Mouse (Mus musculus): ENCODE results near the gene Spata13.

The Spata13 gene

GRCm38 (mm10) chr14:60782121-60782656, 148.4 kb downstream of the Spata13 start:
- in situ Hi-C loops (cut with MboI) = no loop called here

- in situ Hi-C loops (cut with MboI) = no loop called here
Measured at GRCm38 (mm10) chr14:60783196-60783595, 149.4 kb downstream of the Spata13 start.

- in situ Hi-C loops (cut with MboI) = no loop called here
Measured at GRCm38 (mm10) chr14:60784427-60785315, 150.9 kb downstream of the Spata13 start, which contains the start of gene Mipep. TSS of gene Mipep (plus strand) at chr14:60784573.

- in situ Hi-C loops (cut with MboI) = loop anchor here (10.0 kb wide), 1 partner anchor 505 kb away; no protein-coding TSS in a partner anchor
Measured at GRCm38 (mm10) chr14:60790103-60790502, 156.3 kb downstream of the Spata13 start.

- in situ Hi-C loops (cut with MboI) = loop anchor here (10.0 kb wide), 1 partner anchor 498 kb away; no protein-coding TSS in a partner anchor
Measured at GRCm38 (mm10) chr14:60796600-60797322, 163.0 kb downstream of the Spata13 start.

GRCm38 (mm10) chr14:60797596-60797995, 163.8 kb downstream of the Spata13 start:
- in situ Hi-C loops (cut with MboI) = loop anchor here (10.0 kb wide), 1 partner anchor 497 kb away; no protein-coding TSS in a partner anchor

- in situ Hi-C loops (cut with MboI) = loop anchor here (10.0 kb wide), 1 partner anchor 496 kb away; no protein-coding TSS in a partner anchor
Measured at GRCm38 (mm10) chr14:60798721-60799120, 164.9 kb downstream of the Spata13 start.

- in situ Hi-C loops (cut with MboI) = loop anchor here (10.0 kb wide), 2 partner anchors 295 to 495 kb away; no protein-coding TSS in a partner anchor
Measured at GRCm38 (mm10) chr14:60799762-60800728, 166.2 kb downstream of the Spata13 start.

GRCm38 (mm10) chr14:60802026-60802425, 168.2 kb downstream of the Spata13 start:
- in situ Hi-C loops (cut with MboI) = loop anchor here (10.0 kb wide), 1 partner anchor 293 kb away; no protein-coding TSS in a partner anchor

GRCm38 (mm10) chr14:60804978-60805377, 171.2 kb downstream of the Spata13 start:
- in situ Hi-C loops (cut with MboI) = loop anchor here (10.0 kb wide), 1 partner anchor 290 kb away; no protein-coding TSS in a partner anchor

- in situ Hi-C loops (cut with MboI) = loop anchor here (10.0 kb wide), 1 partner anchor 289 kb away; no protein-coding TSS in a partner anchor
Measured at GRCm38 (mm10) chr14:60805871-60806270, 172.1 kb downstream of the Spata13 start.

- in situ Hi-C loops (cut with MboI) = loop anchor here (10.0 kb wide), 1 partner anchor 288 kb away; no protein-coding TSS in a partner anchor
Measured at GRCm38 (mm10) chr14:60806891-60807344, 173.1 kb downstream of the Spata13 start.

- in situ Hi-C loops (cut with MboI) = loop anchor here (10.0 kb wide), 1 partner anchor 285 kb away; no protein-coding TSS in a partner anchor
Measured at GRCm38 (mm10) chr14:60809881-60810280, 176.1 kb downstream of the Spata13 start.

- in situ Hi-C loops (cut with MboI) = no loop called here
Measured at GRCm38 (mm10) chr14:60811547-60811946, 177.7 kb downstream of the Spata13 start.
